Mouse (Mus musculus) gastrocnemius, adult 18-20 months (tissue): ENCODE data around the gene Nprl3. TPM values are rescaled to one million over a fixed set of nuclear protein-coding genes. Genes with fewer than 3 reads are reported as not detected.
"Not testable (repeated sequence)": the region's sequence is repeated elsewhere in the genome, so short reads cannot be mapped to it uniquely, and the experiment has no call there.

Experiments used
- DNase-seq: peaks from one replicate; pipeline ENCODE4 v3.0.0; 2021; ENCODE audit warnings: low spot score
- total RNA-seq, 2 experiments: library from RNA; stranded (reverse); gene quantifications; 2 replicates each; pipeline ENCODE4 v1.2.3; 2021

Nprl3 gene
- total RNA-seq, 2 experiments from 2014 or later, result 20.1 to 27.4 TPM

DNA sequence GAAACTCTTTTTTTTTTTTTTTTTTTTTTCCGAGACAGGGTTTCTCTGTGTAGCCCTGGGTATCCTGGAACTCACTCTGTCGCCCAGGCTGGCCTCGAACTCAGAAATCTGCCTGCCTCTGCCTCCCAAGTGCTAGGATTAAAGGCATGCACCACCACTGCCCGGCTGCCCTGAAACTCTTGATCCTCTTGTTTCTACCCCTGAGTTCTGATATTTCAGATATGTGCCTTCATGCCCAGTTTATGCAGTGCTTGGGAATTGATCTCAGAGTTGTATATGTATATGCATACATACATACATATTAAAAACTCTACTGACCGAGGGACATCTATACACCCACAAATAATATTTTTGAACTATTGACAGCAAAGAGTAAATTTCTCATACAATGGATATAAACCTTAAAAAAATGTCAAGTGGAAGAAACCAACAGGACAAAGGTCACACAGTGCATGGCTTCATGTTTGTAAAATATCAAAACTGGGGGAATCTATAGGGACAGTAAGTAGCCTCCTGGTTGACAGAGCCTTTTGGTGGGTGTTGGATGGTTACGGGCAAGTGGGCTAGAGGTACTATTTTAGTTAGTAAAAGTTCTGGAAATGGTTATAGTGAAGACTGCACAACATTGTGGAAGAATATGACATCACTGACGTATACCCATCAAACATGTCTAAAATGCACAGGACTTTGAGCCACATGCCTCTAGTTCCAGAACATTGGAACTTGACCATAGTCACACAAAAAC lies 17.7 kb upstream of the Nprl3 start:
- no peak for DNase-seq

DNA sequence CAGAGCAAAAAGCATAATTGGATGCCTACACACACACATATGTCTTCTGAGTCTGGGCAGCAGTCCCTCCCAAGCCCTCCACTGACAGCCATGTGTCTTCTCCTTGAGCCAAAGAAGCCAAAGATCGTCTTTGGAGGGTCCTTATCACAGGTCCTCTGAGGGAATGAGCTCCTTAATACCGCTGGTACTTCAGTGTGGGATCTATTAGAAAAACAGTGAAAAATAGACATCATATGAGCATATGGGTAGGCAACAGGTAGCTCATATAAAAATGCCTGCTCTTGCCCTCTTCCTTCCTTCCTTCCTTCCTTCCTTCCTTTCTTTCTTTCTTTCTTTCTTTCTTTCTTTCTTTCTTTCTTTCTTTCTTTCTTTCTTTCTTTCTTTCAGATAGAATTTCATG lies 17.1 kb upstream of the Nprl3 start:
- not testable (repeated sequence) for DNase-seq

DNA sequence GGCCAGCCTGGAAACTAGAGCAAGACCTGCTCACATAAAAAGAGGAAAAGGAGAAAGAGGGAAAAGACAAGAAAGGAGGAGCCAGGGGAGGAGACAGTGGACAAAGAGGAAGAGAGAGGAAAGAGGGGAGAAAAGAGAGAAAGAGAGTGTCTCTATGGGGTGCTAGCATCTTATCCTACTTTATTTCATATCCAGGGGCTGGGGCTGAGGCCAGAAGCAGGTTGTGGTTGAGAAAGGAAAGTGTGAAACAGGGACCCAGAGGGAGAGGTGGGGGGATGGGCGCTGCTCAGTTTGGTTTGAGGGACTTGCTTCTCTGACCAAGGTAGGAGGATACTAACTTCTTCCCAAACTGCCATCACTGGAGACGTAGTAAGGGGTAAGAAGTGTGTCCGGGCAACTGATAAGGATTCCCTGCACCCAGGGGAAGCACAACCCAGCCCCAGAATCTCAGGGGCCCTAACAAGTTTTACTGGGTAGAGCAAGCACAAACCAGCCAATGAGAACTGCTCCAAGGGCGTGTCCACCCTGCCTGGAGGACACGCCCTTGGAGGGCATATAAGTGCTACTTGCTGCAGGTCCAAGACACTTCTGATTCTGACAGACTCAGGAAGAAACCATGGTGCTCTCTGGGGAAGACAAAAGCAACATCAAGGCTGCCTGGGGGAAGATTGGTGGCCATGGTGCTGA lies 15.7 kb upstream of the Nprl3 start, which contains the start of gene Hba-a1:
Hba-a1 (plus strand) TSS at position 421 of the 687 bp plus-strand sequence.
- not testable (repeated sequence) for DNase-seq

DNA sequence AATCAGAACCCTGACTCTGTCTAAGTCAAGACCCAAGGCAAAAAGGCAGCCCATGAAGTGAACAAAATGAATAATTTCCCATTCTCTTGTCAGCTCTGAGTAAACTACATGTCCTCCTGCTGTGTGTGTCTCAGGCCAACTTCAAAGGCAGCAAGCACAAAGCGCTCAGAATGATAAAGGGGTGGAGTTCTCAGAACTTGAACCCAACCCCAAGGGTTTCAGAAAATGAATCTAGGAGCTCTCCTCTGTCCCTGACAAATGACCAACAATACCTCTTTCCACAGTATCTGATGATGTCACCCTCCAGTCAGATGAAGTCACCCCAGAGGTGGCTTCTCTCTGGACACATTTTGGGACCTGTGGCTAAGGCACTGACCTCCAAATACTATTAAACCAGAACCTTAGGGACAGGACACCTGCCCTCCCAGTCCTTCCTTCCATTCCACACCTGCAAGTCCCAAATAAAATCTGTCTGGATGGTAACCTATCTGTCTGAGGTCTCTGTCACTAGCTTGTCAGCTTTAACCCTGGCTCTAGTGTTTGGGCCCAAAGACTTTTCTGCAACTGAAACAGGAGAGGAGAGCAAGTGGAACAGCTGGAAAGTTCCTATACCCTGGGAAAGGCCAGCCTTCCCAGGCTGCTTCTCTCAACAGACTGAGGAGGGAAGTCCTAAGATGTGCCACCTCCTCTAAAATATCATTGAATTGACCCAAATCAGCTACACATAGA lies 14.1 kb upstream of the Nprl3 start:
- DNase-seq, result no peak

DNA sequence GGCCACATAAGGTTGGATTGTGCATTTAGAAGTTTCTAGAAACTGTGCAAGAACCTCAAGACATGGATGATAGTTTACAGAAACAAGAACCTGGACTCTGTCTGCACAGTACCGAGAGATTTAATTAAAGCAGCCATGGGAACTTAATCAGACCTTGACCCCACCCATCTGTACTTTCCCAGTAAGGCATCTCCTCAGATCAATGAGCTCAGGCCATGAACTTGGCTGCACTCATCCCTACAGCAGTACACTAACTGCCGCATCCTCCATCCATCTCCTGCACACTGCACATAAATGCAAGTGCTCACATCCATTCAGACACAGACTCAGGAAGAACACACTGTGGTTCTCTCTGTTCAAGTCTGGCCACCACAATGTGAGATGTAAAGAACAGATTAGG lies 13.1 kb upstream of the Nprl3 start:
- no peak for DNase-seq

DNA sequence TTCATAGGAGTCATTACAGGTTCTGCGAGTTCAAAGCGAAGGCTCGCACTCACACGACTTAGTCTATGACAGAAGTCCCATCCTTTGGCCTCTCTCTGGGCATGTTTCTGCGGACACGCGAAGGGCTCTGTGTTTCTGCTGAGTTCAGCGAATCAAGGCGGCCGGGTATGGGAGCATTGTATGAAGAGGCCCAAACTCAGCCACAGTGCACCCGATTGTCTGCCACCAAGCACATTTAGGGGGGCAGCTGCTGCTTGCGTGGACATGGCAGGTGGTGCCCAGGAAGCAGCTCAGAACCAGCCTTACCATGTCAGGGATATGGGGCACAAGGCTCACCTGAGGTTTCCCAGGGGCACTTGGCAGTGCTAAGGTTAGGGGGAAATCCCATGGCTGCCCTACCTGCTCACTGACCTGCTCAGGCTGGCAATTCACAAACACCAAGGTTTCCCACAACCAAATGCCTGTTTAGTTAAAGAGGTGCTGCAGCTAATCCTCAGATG lies 11.0 kb upstream of the Nprl3 start:
- DNase-seq, result no peak

DNA sequence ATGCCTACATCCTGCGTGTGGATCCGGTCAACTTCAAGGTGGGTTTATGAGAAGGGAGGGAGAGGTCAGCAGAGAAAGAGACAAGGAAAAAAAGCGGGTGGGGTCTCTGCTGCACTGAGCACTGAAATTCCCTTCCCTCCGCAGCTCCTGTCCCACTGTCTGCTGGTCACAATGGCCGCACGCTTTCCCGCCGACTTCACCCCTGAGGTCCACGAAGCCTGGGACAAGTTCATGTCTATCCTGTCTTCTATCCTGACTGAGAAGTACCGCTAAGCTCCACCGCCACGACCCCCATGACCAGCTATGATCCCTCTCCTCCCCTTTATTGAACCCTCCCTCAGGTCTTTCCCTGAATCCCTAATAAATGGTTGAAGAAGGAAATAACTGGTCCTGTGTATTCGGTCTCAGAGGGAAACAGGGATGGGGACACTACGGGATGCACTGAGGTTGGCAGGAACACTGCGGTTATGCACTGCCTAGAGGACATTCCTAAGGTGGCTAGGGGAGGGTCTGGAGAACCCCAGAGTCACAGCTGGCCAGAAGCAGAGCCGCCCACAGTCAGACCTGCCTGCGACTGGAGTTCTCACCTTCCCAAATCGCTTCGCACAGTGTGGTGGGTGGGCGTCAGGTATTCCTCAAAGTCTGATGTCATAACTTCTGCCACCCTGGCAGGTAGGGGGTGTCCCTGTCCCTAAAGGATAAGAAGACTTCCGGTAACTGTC lies 10.4 kb upstream of the Nprl3 start:
- DNase-seq, result no peak

DNA sequence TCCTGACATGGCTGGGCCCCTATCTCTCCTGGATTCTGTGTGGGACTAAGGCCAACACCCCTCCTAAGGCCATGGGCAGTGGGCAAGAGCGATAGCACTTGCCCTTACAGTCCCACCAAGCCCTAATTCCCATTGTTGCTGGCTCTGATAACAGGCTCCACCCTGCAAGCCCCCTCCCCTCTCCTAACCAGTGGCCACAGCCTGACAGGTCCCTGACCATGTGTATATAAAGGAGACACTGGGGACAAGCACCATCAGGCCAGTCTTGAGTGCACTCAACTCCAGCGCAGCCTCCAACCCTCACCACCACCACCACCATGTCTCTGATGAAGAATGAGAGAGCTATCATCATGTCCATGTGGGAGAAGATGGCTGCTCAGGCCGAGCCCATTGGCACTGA lies 8.8 kb upstream of the Nprl3 start, which contains the start of gene Hba-x:
Hba-x (plus strand) TSS at position 54 of the 400 bp plus-strand sequence.
- DNase-seq, result no peak

DNA sequence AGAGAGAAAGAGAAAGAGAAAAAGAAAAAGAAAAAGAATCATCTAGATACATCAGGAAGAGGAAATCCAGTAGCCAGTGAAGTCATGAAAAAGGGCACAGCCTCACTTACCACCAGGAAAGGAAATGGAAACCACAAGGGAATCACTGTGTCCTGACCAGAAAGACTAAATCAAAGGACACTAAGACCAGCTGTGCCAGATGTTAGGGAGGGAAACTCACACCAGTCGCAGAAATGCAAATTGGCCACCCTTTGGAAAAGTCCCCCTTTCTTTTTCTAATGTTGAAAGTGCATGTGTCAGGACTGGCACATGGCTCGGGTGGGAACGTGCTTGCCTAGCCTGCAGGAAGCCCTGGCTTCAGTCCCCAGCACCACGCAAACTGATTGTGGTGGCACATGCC lies 3.7 kb upstream of the Nprl3 start:
- no peak for DNase-seq

DNA sequence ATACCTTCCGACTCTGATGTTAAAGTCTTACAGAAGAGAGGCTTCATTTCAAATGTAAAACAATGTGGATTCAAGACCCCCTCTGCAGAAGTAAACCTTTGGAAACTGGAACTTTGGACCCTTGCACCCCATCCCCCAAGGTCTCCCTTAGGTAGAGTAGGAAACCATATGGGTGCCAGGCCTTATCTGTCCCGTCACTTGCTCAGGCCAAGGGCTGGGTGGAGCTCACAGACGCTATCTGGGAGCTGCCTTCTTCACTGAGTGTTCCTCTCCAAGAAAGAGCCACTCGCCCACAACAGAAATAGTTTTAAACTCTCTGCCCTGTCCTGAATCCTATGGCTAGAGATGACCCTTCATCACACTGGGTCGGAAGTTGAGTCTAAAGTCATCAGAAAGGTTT lies 1.4 kb upstream of the Nprl3 start:
- DNase-seq, result no peak

DNA sequence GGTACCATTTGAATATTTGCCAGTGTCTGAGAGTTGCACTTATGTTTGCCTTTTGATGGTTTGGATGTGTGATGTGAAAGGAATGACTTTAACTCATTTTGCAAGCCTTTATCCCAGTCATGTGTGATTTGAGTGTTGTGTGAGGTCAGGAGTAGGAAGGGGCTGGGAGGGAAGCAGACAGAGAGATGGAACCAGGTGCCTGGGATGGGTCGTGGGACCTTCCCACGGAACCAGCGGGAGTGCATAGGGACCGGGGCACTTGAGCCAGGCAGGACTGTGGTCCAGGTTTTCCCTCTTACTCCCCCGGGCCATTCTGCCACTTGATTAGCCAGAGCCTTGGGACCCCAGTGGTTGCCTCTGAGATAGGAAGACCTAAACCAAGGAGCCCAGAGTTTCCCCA lies 457 bp upstream of the Nprl3 start:
- no peak for DNase-seq

DNA sequence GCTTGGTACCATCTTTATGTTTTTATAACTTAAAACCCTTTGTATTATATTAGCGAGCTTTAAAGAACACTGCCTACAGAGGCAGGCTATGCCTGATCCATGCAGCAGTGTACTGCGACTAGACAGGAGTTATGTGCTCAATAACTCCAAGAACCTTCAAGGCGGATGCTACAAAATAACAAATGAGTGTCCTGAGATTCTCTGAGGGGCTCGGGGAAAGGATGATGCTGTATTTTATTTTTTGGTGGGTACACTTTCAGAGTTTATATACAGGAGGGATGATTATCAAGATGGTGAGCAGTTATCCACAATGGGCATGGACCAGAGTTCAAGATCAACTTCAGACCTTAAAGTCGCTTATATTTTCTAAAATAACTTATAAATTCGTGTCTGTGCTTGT lies 731 bp downstream of the Nprl3 start:
- DNase-seq, result no peak

DNA sequence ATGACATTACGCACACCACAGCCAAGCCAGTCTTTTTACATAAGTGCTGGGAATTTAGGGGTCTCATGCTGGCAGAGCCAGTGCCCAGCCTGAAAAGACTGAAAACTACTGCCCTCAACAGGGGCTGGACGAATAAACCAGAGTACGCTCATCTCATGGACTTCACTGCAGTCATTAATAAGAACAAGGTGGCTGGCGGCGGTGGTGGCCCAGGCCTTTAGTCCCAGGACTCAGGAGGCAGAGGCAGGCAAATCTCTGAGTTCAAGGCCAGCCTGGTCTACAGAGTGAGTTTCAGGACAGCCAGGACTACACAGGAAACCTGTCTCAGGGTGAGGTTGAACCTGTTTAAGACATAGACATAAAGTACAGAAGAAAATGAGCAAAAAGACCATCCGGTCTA lies 1.3 kb downstream of the Nprl3 start:
- DNase-seq, result no peak

DNA sequence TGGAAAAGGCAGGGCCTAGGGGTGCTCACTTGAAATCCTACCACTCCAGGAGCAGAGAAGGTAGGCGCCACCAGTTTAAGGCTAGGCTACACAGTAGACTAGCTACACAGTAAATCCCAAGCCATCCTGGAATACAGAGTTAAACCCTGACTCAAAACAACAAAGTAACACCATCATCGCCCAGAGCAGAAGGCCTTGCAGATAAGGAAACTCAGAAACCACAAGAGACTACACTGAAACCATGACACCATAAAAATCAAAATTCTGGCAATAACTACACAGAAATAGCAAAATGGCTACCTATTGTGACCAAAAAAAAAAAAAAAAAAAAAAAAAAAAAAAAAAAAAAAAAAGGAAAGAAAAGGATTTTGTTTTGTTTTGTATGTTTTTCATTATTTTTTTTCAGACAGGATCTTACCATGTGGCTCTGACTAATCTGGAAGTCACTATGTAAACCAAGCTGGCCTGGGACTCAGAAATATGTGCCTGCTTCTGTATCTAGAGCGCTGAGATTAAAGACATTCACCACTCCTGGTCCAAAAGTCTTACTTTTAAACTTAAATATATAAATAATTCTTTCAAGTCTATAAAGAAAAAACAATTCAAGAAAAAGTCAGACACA lies 2.3 kb downstream of the Nprl3 start:
- DNase-seq, result no peak

DNA sequence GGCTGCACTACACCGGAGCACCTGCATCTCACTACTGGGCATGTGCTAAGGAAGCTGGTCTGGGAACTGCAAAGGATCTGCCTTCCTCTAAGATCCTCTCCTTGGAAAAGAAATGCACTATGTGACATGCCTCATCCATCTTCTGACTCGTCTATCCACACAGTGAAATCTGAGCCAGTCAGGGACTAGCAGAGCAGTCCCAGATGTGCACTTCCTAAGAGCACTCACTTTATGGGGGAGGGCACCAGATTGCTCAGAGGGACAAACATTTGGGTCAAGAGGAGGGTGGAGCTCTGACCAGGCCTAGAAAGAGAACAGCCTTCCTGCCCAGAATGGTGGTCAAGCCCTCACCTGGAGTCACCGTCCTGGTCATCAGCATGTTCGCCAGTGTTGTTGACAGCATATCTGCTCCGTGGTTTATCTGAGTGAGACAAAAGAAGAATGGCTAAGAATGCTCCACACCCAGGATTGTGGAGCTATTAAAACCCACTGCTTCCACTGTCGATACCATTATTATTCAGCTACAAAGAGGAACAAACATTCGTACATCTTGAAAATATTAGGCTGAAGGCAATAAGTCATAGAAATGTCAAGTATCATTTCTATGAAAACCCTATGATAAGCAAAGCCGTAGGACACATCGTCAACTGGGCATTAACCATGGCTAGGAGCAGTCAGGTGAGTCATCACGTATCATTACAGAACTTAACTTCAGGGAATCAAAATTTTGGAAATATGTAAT lies 4.7 kb downstream of the Nprl3 start:
- no peak for DNase-seq

DNA sequence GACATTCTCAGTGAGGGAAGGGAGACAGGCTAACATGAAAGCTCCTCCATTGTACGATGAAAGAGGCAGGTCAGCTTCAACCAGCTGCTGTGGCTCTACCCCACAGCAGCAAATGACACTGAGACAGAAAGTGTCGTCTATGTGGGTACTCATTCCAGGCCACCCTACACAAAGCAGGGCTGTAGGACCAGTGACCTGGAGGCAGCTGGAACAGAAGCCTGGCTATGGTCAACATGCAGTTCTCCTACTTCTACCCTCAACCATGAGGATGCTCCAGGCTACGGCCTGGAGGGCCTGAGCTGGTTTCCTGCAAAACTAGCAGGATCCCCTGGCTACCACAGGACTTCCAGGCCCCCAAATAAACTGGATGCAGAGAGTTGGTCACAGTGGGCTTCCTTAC lies 10.9 kb downstream of the Nprl3 start:
- no peak for DNase-seq

DNA sequence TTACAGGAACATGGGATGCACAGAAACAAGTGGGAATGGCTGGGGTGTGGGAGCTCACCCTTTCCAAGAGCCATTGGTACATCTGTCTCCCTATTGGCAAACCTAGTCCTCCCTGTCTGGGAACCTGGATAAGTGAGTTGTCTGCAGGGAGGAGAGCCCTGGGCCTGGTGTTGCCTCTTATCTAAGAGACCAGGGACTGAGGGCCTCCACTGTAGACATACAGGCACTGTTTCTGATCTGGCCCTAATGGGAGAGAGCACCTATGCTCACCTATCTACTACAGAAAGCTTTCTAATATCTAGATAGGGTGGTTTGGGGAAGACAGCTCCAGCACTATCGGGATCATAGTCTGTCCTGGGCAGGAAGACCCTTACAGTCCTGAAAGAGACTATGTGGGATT lies 11.4 kb downstream of the Nprl3 start:
- no peak for DNase-seq

DNA sequence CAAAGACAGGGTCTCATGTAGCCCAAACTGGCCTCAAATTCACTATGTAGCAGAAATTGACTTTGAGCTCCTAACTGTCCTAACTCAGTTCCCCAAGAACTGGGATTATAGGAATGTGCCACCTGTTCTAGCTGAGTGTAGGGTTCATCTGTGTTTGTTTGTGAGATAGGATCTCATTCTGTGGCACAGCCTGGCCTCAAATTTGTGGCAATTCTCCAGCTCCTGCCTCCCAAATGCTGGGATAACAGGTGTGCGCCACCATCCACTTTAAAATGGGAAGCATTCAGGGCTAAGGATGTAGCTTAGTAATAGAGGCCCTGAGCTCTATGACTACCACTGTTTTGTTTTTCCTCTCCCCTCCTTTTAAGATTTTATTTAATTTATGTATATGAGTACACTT lies 14.4 kb downstream of the Nprl3 start:
- no peak for DNase-seq

DNA sequence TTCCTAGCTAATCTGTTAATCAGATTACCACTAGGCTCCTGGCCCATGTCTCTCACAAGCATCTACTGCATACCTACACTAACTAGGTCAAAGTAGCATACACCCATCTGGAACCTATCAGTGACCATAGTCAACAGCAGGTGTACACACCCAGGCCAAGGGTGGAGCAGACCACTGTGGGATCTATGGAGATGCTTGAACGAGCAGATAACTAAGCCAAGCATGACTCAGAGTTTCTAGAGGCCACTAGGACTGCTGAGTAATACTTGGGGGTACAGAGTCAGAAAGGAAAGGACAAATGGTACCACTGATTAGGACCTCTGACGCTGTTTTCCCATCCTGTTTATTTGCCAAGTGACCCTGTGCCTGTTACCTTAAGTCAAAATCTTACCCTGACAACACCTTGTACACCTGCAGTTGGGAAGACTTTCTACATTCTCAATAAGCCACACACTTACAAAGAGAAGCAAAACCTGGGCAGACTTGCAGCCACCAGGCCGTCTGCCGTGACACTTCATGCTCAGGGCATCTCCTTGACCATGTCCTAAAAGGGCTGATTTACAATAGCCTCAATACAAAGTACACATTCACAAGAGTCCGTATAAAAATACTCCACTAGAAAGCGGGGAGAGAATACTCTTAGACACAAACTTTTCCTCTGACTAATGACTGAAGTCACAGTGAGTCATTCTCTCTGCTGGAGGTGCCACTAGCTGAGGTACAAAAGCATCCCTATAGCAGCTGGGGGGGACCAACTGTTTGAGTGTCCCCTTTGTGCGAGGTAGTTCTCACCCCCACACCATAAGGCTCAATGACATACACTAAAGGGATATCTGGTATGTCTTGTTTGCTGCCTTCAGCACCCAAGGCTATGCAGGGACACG lies 16.4 kb downstream of the Nprl3 start:
- no peak for DNase-seq
